ENCODE assay signal across 9 mouse cellular contexts in the genomic region with DNA sequence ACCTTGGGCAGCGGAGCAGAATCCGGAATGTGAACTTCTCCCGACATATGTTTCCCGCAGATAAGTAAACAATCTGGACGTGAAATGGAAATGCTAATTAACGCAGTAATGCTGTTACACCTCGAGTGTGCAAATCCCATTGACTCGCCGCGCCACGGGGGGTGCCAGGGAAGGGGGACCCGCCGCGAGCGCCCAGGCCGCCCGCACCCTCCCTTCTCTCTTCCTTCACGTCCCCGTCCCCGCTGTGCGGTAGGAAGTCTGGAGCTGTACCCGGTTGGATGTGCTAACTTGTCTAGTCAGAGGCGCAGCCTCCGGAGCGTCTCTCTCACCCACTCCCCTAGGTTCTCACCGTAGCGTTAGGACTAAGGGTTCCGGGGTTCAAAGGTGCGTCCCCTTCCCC. TPM values are rescaled to one million over a fixed set of nuclear protein-coding genes. Genes with fewer than 3 reads are reported as not detected.
A peak's percentile ranks its signal among the peaks of the same experiment; 100 is the strongest.
DNase-seq lines count a peak whose midpoint lies in the region; ATAC-seq and TF ChIP-seq lines count a peak whose summit lies in the region.
"Had no signal": no experiment of that assay in that cellular context is flagged by ENCODE, and none has a peak within 500 bp of the region (broad histone marks: within the 10 kb centered on the region; RNA-seq: fewer than 3 reads in every experiment).

No protein-coding gene starts in this region.

- TF ChIP-seq EP300 in stomach, postnatal 0 days (optimal IDR thresholded peaks at IDR 0.05) = no peak

- H3K4me3 ChIP-seq in lung, embryonic 15.5 days = peak overlapping the region; percentile 10; the same call in 1 of the 2 replicates
- H3K4me3 ChIP-seq in forebrain, embryonic 11.5 days (ENCODE audit: low read depth, low read length) = peak overlapping the region; percentile 18
- H3K4me3 ChIP-seq in limb, embryonic 12.5 days (replicated peaks) = peak overlapping the region; percentile 23
- no peak overlapping the region for H3K4me3 ChIP-seq in stomach, postnatal 0 days (ENCODE audit: low read depth, low read length)
- H3K4me3 ChIP-seq: erythroblast, embryonic 14.5 days had no signal

- H3K36me3 ChIP-seq in lung, embryonic 15.5 days = no peaks in the 10 kb centered on the region
- H3K36me3 ChIP-seq in forebrain, embryonic 11.5 days (ENCODE audit: control insufficient read depth, insufficient read depth, low read length) = no peaks in the 10 kb centered on the region
- no peaks in the 10 kb centered on the region for H3K36me3 ChIP-seq in limb, embryonic 12.5 days
- no peaks in the 10 kb centered on the region for H3K36me3 ChIP-seq in stomach, postnatal 0 days (ENCODE audit: control insufficient read depth, insufficient read depth, low read length)

- no peak overlapping the region for H3K27ac ChIP-seq in lung, embryonic 15.5 days
- H3K27ac ChIP-seq in forebrain, embryonic 11.5 days (ENCODE audit: low read depth, low read length) = no peak overlapping the region
- no peak overlapping the region for H3K27ac ChIP-seq in limb, embryonic 12.5 days
- H3K27ac ChIP-seq in stomach, postnatal 0 days (replicated peaks) = no peak overlapping the region

- under 1% methylated on average over 22 of the region's 29 CpGs for WGBS in lung, embryonic 15.5 days
- WGBS in forebrain, embryonic 11.5 days = under 1% methylated on average over 29 of the region's 29 CpGs
- WGBS in limb, embryonic 12.5 days = under 1% methylated on average over 29 of the region's 29 CpGs
- 1% methylated on average over 25 of the region's 29 CpGs for WGBS in stomach, postnatal 0 days

- H3K9ac ChIP-seq in lung, embryonic 15.5 days = no peak overlapping the region
- no peak overlapping the region for H3K9ac ChIP-seq in forebrain, embryonic 11.5 days (ENCODE audit: low read length)
- no peak overlapping the region for H3K9ac ChIP-seq in limb, embryonic 12.5 days (replicated peaks)
- no peak overlapping the region for H3K9ac ChIP-seq in stomach, postnatal 0 days (ENCODE audit: low read length)

- H3K4me2 ChIP-seq in lung, embryonic 15.5 days = peak overlapping the region; percentile 39; the same call in 1 of the 2 replicates
- H3K4me2 ChIP-seq in forebrain, embryonic 11.5 days (ENCODE audit: low read depth, low read length, severe bottlenecking) = peak overlapping the region; percentile 46; the same call in 1 of the 2 replicates
- peak overlapping the region; percentile 32 for H3K4me2 ChIP-seq in limb, embryonic 12.5 days
- peak overlapping the region; percentile 39 for H3K4me2 ChIP-seq in stomach, postnatal 0 days (replicated peaks; ENCODE audit: low read depth)

- peaks cover 100% of the 10 kb centered on the region for H3K27me3 ChIP-seq in lung, embryonic 15.5 days
- peaks cover 81% of the 10 kb centered on the region for H3K27me3 ChIP-seq in forebrain, embryonic 11.5 days (ENCODE audit: control insufficient read depth, insufficient read depth, low read length)
- peaks cover 96% of the 10 kb centered on the region for H3K27me3 ChIP-seq in limb, embryonic 12.5 days
- peaks cover 19% of the 10 kb centered on the region; the same call in 1 of the 2 replicates for H3K27me3 ChIP-seq in stomach, postnatal 0 days (ENCODE audit: control insufficient read depth, insufficient read depth, low read length)

- DNase-seq in lung, postnatal 10 days = no peak
- peak; percentile 71 for DNase-seq in forebrain, embryonic 11.5 days (ENCODE audit: low spot score)
- DNase-seq in stomach, postnatal 0 days (ENCODE audit: low spot score) = peak; percentile 22
- no peak for DNase-seq in adrenal gland, adult 18-20 months (ENCODE audit: low spot score in 2 of 2)
- no peak for DNase-seq in lung, postnatal 14 days
- DNase-seq: left cerebral cortex, postnatal 4 days had no signal

- peaks cover 11% of the 10 kb centered on the region for H3K4me1 ChIP-seq in lung, embryonic 15.5 days
- H3K4me1 ChIP-seq in forebrain, embryonic 11.5 days (replicated peaks; ENCODE audit: control insufficient read depth, insufficient read depth, low read length) = peaks cover 29% of the 10 kb centered on the region
- H3K4me1 ChIP-seq in limb, embryonic 12.5 days (replicated peaks) = peaks cover 13% of the 10 kb centered on the region
- 0 out of 2 replicates have a peak, but pooled peaks cover 2% of the 10 kb centered on the region for H3K4me1 ChIP-seq in stomach, postnatal 0 days (replicated peaks; ENCODE audit: control insufficient read depth, insufficient read depth)

- no peak for ATAC-seq in lung, embryonic 15.5 days (ENCODE audit: borderline replicate concordance, extremely low read depth, low FRiP score, low TSS enrichment)
- no peak; the same call in 1 of the 2 replicates for ATAC-seq in forebrain, embryonic 11.5 days (replicated peaks; ENCODE audit: low FRiP score)
- no peak for ATAC-seq in limb, embryonic 12.5 days (ENCODE audit: insufficient number of reproducible peaks, insufficient read depth, low FRiP score, low TSS enrichment, low read depth)
- ATAC-seq in stomach, postnatal 0 days (ENCODE audit: low FRiP score, low TSS enrichment) = no peak

- no peaks in the 10 kb centered on the region for H3K9me3 ChIP-seq in lung, embryonic 15.5 days
- no peaks in the 10 kb centered on the region for H3K9me3 ChIP-seq in forebrain, embryonic 11.5 days (ENCODE audit: control insufficient read depth, low read length)
- no peaks in the 10 kb centered on the region for H3K9me3 ChIP-seq in limb, embryonic 12.5 days
- no peaks in the 10 kb centered on the region for H3K9me3 ChIP-seq in stomach, postnatal 0 days (ENCODE audit: control insufficient read depth, low read length)

- no peak for TF ChIP-seq CTCF in stomach, postnatal 0 days (IDR thresholded peaks at IDR 0.05; ENCODE audit: low read depth)

RNA-seq across cellular contexts. Expression of gene Sox14, which starts 6.7 kb away (rescaled TPM):
- polyA plus RNA-seq in lung, embryonic 15.5 days (2015; fragmentation: Nextera tagmentation; extraction: Ambion mirVana) = not detected in 2 replicates
- 0.77 and 1.9 TPM in 2 replicates for polyA plus RNA-seq in forebrain, embryonic 11.5 days (2014; fragmentation: Nextera tagmentation; extraction: Ambion mirVana)
- 0.29 and 0.39 TPM in 2 replicates for polyA plus RNA-seq in limb, embryonic 12.5 days (2016; fragmentation: Nextera tagmentation; extraction: Ambion mirVana)
- polyA plus RNA-seq in stomach, postnatal 0 days (2015; fragmentation: Nextera tagmentation; extraction: Ambion mirVana) = not detected in 2 replicates
- total RNA-seq in adrenal gland, adult 18-20 months (2021) = not detected
- total RNA-seq: left cerebral cortex, postnatal 4 days had no signal
- polyA plus RNA-seq: erythroblast, embryonic 14.5 days had no signal

Comparison
In these comparisons a context has a peak if more than half of its experiments do, and no peak if none do; other contexts are left out.
1. DNase-seq: peak in forebrain, embryonic 11.5 days (single experiment) and stomach, postnatal 0 days (single experiment); none in lung, postnatal 10 days (single experiment), adrenal gland, adult 18-20 months (0 of 2) and lung, postnatal 14 days (single experiment).
2. Peak in every context shown above with its lines, with median percentiles within 50 percentile points of each other: H3K4me2 ChIP-seq.